Mouse (Mus musculus) hindbrain, embryonic 11.5 days (tissue): ENCODE data around the gene Saal1. TPM values are rescaled to one million over a fixed set of nuclear protein-coding genes. Genes with fewer than 3 reads are reported as not detected.

Experiments
- ATAC-seq: fragments of 200-750 bp; cut with Nextera tagmentation; 2 replicates; pipeline ENCODE4 v1.8.0; 2017; ENCODE audit warnings: mild to moderate bottlenecking, moderate TSS enrichment, moderate library complexity; ENCODE audit not compliant: low FRiP score
- DNase-seq: peaks from one replicate; pipeline ENCODE4 v3.0.0-alpha.2; 2015; ENCODE audit warnings: low spot score
- H3K27ac ChIP-seq: fragments of 300-500 bp; sonication (generic); 2 replicates; pipeline ENCODE4 v1.5.1; 2014; ENCODE audit warnings: mild to moderate bottlenecking, low read depth, low read length
- H3K27me3 ChIP-seq: fragments of 300-500 bp; sonication (generic); 2 replicates; pipeline ENCODE4 v1.6.1; 2014; ENCODE audit warnings: mild to moderate bottlenecking, low read length, moderate library complexity, mixed read lengths; ENCODE audit not compliant: control insufficient read depth, insufficient read depth
- H3K36me3 ChIP-seq: fragments of 300-500 bp; sonication (generic); 2 replicates; pipeline ENCODE4 v1.6.1; 2014; ENCODE audit warnings: mild to moderate bottlenecking, low read length, moderate library complexity, mixed read lengths; ENCODE audit not compliant: control insufficient read depth, insufficient read depth
- H3K4me1 ChIP-seq: fragments of 300-500 bp; sonication (generic); replicated peaks from 2 replicates; pipeline ENCODE4 v1.6.1; 2014; ENCODE audit warnings: low read length, mixed read lengths; ENCODE audit not compliant: control insufficient read depth, insufficient read depth
- H3K4me2 ChIP-seq: fragments of 300-500 bp; sonication (generic); replicated peaks from 2 replicates; pipeline ENCODE4 v1.6.1; 2014; ENCODE audit warnings: mild to moderate bottlenecking, low read depth, low read length
- H3K4me3 ChIP-seq: fragments of 300-500 bp; sonication (generic); 2 replicates; pipeline ENCODE4 v1.5.1; 2014; ENCODE audit warnings: low read depth, low read length
- H3K9ac ChIP-seq: fragments of 300-500 bp; sonication (generic); 2 replicates; pipeline ENCODE4 v1.6.1; 2014; ENCODE audit warnings: low read depth, low read length
- H3K9me3 ChIP-seq: fragments of 300-500 bp; sonication (generic); 2 replicates; pipeline ENCODE4 v1.6.1; 2016; ENCODE audit warnings: low read length; ENCODE audit not compliant: control insufficient read depth
- WGBS: fragments of 180-500 bp; shearing (Covaris S2); extraction: QIAGEN DNeasy Blood & Tissue Kit; methylation state at CpG from one replicate; pipeline ENCODE4 v1.1.7; 2014; 5-methylcytosine and 5-hydroxymethylcytosine counted together
- polyA plus RNA-seq: library from polyadenylated mRNA; unstranded; fragments of >200 nt; fragmentation: Nextera tagmentation; extraction: Ambion mirVana; gene quantifications from 2 replicates; pipeline ENCODE4 v1.2.1, GENCODE M21; 2014

Saal1 gene
- polyA plus RNA-seq, 1 experiment from 2014 or later = 41.4 TPM

DNA sequence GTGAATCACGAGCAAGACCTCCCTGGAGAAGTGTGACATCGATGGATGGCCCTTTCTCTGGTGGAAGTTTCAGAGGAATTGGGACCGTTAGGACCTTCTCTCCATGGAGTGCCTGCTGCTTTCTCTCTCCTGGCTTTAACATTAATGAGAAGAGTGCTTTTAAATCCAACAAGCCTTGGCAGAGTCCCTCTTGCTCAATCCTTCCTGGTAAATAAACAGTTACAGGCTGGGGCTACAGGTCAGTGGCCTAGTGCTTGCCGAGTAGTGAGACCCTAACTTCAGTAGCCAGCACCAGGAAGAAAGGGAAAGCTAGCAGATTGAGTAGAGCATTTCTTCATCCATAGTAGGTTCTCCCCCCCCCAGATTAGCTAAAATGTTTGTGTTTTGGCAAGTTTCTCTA is 22.0 kb upstream of the Saal1 start, which contains the start of gene Saa4:
Gene Saa4, minus strand, starts transcription at position 146 of the 400 bp plus-strand sequence.
- Histone ChIP-seq H3K9ac (no peak within 1 kb of the TSS), H3K4me3 (no peak within 1 kb of the TSS)
- no peak for DNase-seq

DNA sequence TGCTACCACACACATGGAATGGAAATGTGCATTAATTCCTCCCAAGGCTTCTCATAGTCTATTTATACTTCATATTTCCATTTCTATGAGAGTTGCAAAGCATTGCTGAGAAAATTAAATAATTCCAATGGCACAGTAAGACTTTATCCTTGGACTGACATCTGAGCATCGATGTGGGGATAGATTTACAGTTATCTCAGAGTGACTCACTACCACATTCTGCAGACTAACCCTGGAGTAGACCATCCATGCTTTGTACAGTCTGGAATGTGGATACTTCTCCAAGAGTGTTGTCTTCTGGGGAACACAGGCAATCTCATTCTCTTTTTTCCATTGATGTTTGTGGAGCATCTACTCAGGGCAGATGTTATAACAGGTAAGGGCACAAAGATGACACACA is 17.1 kb upstream of the Saal1 start:
- WGBS = 96% methylated on average over 1 of the region's 1 CpGs
- ATAC-seq = no peak

More for the DNA sequence above, 22.0 kb upstream of the Saal1 start, which contains the start of gene Saa4:
- H3K36me3 ChIP-seq = no peaks in the 10 kb centered on the region
- no peaks in the 10 kb centered on the region for H3K27me3 ChIP-seq
- H3K27ac ChIP-seq = no peak within 1 kb of the TSS
- 78% methylated on average over 4 of the region's 4 CpGs for WGBS
- no peak for ATAC-seq
- H3K4me2 ChIP-seq = no peak within 1 kb of the TSS
- no peaks in the 10 kb centered on the region for H3K4me1 ChIP-seq
- H3K9me3 ChIP-seq = no peaks in the 10 kb centered on the region

DNA sequence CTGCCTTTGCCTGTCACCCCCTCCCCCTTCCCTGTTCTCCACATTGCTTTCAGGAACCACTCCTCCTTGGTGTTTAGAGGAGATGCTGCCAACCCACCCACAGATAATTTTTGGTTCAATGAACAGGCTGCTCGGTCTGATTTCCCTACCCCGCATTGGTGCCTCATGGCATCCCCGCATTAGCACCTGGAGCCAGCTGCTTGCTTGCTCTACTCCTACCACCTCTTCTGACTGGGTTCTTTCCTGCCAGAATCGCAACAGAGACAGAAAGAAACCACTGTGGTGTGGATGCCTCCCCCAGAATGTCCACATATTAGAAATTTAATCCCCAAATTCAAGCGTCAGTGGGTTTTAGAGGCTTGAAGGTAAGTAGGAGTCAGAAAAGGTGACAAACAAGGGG is 13.9 kb upstream of the Saal1 start:
- Histone ChIP-seq H3K4me2 (no peak overlapping the region), H3K27ac (no peak overlapping the region), H3K9ac (no peak overlapping the region), H3K9me3 (no peaks in the 10 kb centered on the region), H3K4me1 (no peaks in the 10 kb centered on the region), H3K36me3 (no peaks in the 10 kb centered on the region), H3K27me3 (no peaks in the 10 kb centered on the region), H3K4me3 (no peak overlapping the region)
- DNase-seq (no peak), ATAC-seq (no peak)
- WGBS = 84% methylated on average over 5 of the region's 5 CpGs

More for the DNA sequence above, 17.1 kb upstream of the Saal1 start:
- DNase-seq = no peak
- no peak overlapping the region for H3K9ac ChIP-seq
- no peak overlapping the region for H3K4me2 ChIP-seq
- H3K4me1 ChIP-seq = no peaks in the 10 kb centered on the region
- no peaks in the 10 kb centered on the region for H3K9me3 ChIP-seq
- no peak overlapping the region for H3K4me3 ChIP-seq
- H3K27ac ChIP-seq = no peak overlapping the region
- H3K27me3 ChIP-seq = no peaks in the 10 kb centered on the region
- no peaks in the 10 kb centered on the region for H3K36me3 ChIP-seq

DNA sequence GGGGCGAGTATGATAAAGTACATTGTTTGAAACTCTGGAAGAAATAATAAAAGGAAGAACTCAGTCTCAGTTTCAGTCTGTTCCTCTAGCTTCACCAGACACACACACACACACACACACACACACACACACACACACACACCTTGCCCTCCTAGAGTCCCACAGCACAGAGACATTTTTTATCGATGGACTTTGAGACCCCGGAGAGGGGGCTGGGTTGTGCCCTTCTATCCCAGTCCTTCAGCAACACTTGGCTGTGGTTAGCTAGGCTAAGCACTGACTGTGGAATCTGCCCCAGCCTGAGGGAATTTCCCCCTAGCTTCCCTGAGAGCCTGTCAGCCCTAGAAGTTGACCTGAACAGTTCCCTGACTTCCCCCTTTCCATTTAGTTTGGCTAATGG is 13.4 kb upstream of the Saal1 start:
- no peak for ATAC-seq
- H3K9ac ChIP-seq = no peak overlapping the region
- H3K27ac ChIP-seq = no peak overlapping the region
- H3K27me3 ChIP-seq = no peaks in the 10 kb centered on the region
- H3K4me2 ChIP-seq = no peak overlapping the region
- H3K4me1 ChIP-seq = no peaks in the 10 kb centered on the region
- H3K9me3 ChIP-seq = no peaks in the 10 kb centered on the region
- WGBS = 89% methylated on average over 3 of the region's 3 CpGs
- DNase-seq = no peak
- H3K36me3 ChIP-seq = no peaks in the 10 kb centered on the region
- H3K4me3 ChIP-seq = no peak overlapping the region

DNA sequence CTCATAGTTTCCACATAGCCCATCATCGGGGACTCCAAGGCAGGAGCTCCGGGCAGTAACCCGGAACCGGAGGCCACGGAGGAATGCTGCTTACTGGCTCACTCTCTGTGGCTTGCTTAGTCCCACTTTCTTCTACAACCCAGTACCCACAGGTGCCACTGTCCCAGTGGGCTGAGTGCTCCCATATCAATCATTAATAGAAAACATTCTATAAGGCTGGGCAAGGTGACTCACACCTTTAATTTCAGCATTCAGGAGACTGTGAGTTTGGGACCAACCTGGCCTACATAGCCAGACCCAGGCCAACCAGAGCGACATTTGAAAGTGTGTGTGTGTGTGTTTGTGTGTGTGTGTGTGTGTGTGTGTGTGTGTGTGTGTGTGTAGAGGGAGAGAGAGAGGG is 12.9 kb upstream of the Saal1 start:
- no peak overlapping the region for H3K9ac ChIP-seq
- no peak overlapping the region for H3K4me2 ChIP-seq
- no peaks in the 10 kb centered on the region for H3K27me3 ChIP-seq
- H3K36me3 ChIP-seq = no peaks in the 10 kb centered on the region
- no peak overlapping the region for H3K27ac ChIP-seq
- ATAC-seq (no peak), DNase-seq (no peak)
- WGBS = 95% methylated on average over 6 of the region's 6 CpGs
- no peak overlapping the region for H3K4me3 ChIP-seq
- no peaks in the 10 kb centered on the region for H3K4me1 ChIP-seq
- no peaks in the 10 kb centered on the region for H3K9me3 ChIP-seq

DNA sequence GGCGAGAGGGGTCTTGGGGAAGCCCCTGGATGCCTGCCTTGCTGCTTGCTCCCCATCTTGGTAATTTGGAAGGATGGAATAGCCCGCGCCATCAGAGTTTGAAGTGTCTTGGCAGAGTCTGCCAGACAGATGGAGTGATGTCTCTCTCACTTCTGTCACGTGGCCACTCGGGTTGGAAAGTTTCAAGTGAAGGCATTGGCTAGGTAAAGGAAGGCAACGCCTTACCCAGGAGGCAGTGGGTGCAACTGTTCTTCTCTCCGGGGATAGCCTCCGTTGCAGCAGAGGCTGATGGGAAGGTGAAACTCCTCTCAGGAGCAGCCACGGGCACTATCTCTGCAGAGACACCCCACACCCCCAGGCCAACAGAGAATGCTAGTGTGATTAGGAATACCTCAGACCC is 10.0 kb upstream of the Saal1 start:
- DNase-seq = no peak
- 77% methylated on average over 9 of the region's 9 CpGs for WGBS

DNA sequence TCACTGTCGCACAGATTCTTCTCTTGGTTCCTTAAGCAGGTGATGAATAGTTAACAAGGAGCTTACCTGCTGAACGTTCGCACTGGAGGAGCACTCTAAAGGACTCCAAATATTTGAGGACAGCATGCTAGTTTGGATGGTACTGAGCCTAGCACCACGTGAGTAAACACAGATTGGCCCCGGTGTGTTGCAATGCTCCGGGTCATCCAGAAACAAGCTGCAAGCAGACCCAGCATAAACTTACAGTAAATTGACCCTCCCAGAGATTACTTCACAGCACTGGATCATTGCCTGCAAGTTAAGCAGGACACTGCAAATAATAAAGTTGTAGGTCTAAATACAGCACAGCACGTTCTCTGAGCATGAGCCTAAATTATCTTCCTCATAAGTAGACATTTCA is 9.0 kb upstream of the Saal1 start:
- H3K36me3 ChIP-seq = no peaks in the 10 kb centered on the region
- no peaks in the 10 kb centered on the region for H3K4me1 ChIP-seq
- no peak overlapping the region for H3K9ac ChIP-seq
- H3K4me2 ChIP-seq = no peak overlapping the region
- no peaks in the 10 kb centered on the region for H3K27me3 ChIP-seq
- ATAC-seq (no peak), DNase-seq (no peak)
- 85% methylated on average over 7 of the region's 7 CpGs for WGBS
- H3K27ac ChIP-seq = no peak overlapping the region
- no peak overlapping the region for H3K4me3 ChIP-seq
- no peaks in the 10 kb centered on the region for H3K9me3 ChIP-seq

More for the DNA sequence above, 10.0 kb upstream of the Saal1 start:
- H3K27ac ChIP-seq = no peak overlapping the region
- H3K4me1 ChIP-seq = no peaks in the 10 kb centered on the region
- H3K4me2 ChIP-seq = no peak overlapping the region
- H3K9ac ChIP-seq = no peak overlapping the region
- H3K9me3 ChIP-seq = no peaks in the 10 kb centered on the region
- H3K4me3 ChIP-seq = no peak overlapping the region
- ATAC-seq = no peak
- H3K27me3 ChIP-seq = no peaks in the 10 kb centered on the region
- no peaks in the 10 kb centered on the region for H3K36me3 ChIP-seq

DNA sequence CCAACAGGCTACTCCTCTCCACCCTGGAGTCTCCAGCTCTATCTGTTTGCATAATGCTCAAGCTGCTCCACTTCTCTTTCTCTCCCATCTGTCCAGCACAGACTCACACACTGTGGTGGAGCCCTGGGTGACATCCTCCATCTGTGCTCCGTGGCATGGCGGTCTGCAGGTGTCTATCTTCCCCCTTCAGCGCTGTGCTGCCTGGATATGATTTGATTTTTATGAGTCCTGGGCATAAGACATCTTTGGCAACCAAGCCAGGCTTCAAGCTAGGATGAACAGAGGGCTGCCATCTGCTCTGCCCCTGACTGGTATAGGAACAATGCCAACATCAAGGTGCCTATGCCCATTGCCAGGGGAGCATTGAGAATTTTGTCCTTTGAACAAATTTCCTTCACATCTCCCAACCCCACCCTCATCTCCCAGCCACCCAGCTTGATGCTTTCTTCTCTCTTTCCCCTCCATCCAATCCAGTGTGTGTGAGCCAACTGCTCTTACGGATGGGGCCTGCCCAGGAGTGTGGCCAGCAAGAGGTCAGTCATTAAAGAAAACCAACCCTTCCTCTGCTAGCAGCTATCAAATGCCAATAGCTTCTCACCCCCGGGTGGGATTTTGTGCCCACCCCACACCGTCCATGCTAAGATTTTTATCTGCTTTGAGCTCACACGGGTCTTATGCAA is 8.3 kb upstream of the Saal1 start:
- Histone ChIP-seq H3K27ac (no peak overlapping the region), H3K27me3 (no peaks in the 10 kb centered on the region), H3K4me3 (no peak overlapping the region), H3K36me3 (no peaks in the 10 kb centered on the region), H3K4me1 (no peaks in the 10 kb centered on the region), H3K9ac (no peak overlapping the region), H3K4me2 (no peak overlapping the region), H3K9me3 (no peaks in the 10 kb centered on the region)
- 84% methylated on average over 7 of the region's 7 CpGs for WGBS
- ATAC-seq = no peak
- DNase-seq = no peak

DNA sequence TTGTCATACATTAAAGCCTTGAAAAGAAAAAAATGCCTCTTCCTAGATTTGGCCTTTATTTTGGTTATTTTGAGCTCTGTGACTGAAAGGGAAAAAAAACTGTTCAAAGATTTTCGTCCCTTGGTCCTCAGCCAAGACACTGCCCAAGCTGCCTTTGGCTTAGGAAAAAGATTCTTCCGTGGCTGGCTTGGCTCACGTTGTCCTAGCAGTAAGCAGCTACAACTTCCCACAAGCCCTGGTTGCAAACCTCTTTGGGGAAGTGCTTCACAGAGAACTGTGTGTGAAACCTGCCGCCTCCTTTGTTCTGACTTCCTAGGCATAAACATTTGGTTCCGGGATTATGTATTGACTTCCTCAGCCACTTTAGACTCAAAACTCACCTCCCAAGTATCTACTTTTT is 6.4 kb upstream of the Saal1 start:
- Histone ChIP-seq H3K4me1 (no peaks in the 10 kb centered on the region), H3K4me3 (no peak overlapping the region), H3K36me3 (no peaks in the 10 kb centered on the region), H3K4me2 (no peak overlapping the region), H3K9me3 (no peaks in the 10 kb centered on the region), H3K9ac (no peak overlapping the region), H3K27me3 (no peaks in the 10 kb centered on the region), H3K27ac (no peak overlapping the region)
- ATAC-seq (no peak), DNase-seq (no peak)
- 68% methylated on average over 5 of the region's 5 CpGs for WGBS
